19 mouse cellular contexts compared by ENCODE assay signal in genomic region chr7:63084351-63085003, GRCm38 (mm10).
DNase-seq lines count a peak whose midpoint lies in the region; ATAC-seq lines count a peak whose summit lies in the region.
"Had no signal": no experiment of that assay in that cellular context is flagged by ENCODE, and none has a peak within 500 bp of the region (broad histone marks: within the 10 kb centered on the region; RNA-seq: fewer than 3 reads in every experiment).

No protein-coding gene starts in this region.

- no peaks in the 10 kb centered on the region for H3K9me3 ChIP-seq in forebrain, embryonic 13.5 days (replicated peaks)
- no peaks in the 10 kb centered on the region for H3K9me3 ChIP-seq in forebrain, embryonic 10.5 days
- H3K9me3 ChIP-seq in midbrain, embryonic 14.5 days (ENCODE audit: control insufficient read depth, low read length), result no peaks in the 10 kb centered on the region
- no peaks in the 10 kb centered on the region for H3K9me3 ChIP-seq in midbrain, embryonic 13.5 days
- no peaks in the 10 kb centered on the region for H3K9me3 ChIP-seq in neural tube, embryonic 14.5 days (ENCODE audit: control insufficient read depth, low read length)
- H3K9me3 ChIP-seq: limb, embryonic 10.5 days; liver, embryonic 13.5 days had no signal

- H3K4me1 ChIP-seq in forebrain, embryonic 13.5 days, result no peaks in the 10 kb centered on the region
- H3K4me1 ChIP-seq in forebrain, embryonic 10.5 days, result peaks cover 8% of the 10 kb centered on the region
- H3K4me1 ChIP-seq in midbrain, embryonic 14.5 days (ENCODE audit: control insufficient read depth, insufficient read depth, low read length), result 0 out of 2 replicates have a peak, but pooled peaks cover 3% of the 10 kb centered on the region
- no peaks in the 10 kb centered on the region for H3K4me1 ChIP-seq in midbrain, embryonic 13.5 days (replicated peaks)
- no peaks in the 10 kb centered on the region for H3K4me1 ChIP-seq in neural tube, embryonic 14.5 days (ENCODE audit: control insufficient read depth, insufficient read depth, low read length)
- H3K4me1 ChIP-seq: limb, embryonic 10.5 days; liver, embryonic 13.5 days had no signal

- H3K27me3 ChIP-seq in forebrain, embryonic 13.5 days, result no peaks in the 10 kb centered on the region
- no peaks in the 10 kb centered on the region for H3K27me3 ChIP-seq in forebrain, embryonic 10.5 days (ENCODE audit: poor library complexity, severe bottlenecking)
- H3K27me3 ChIP-seq in midbrain, embryonic 14.5 days (ENCODE audit: control insufficient read depth, insufficient read depth, low read length), result no peaks in the 10 kb centered on the region
- no peaks in the 10 kb centered on the region for H3K27me3 ChIP-seq in midbrain, embryonic 13.5 days
- no peaks in the 10 kb centered on the region for H3K27me3 ChIP-seq in neural tube, embryonic 14.5 days (ENCODE audit: control insufficient read depth, insufficient read depth, low read length)
- H3K27me3 ChIP-seq: liver, embryonic 13.5 days had no signal

- H3K4me2 ChIP-seq in forebrain, embryonic 13.5 days, result no peak overlapping the region
- no peak overlapping the region for H3K4me2 ChIP-seq in midbrain, embryonic 14.5 days (ENCODE audit: low read length)
- no peak overlapping the region for H3K4me2 ChIP-seq in midbrain, embryonic 13.5 days (replicated peaks)
- H3K4me2 ChIP-seq in neural tube, embryonic 14.5 days (ENCODE audit: low read depth, low read length), result no peak overlapping the region
- H3K4me2 ChIP-seq: liver, embryonic 13.5 days had no signal

- peak; percentile 55; the same call in 1 of the 2 replicates for ATAC-seq in forebrain, embryonic 13.5 days
- peak; percentile 17; the same call in 1 of the 2 replicates for ATAC-seq in midbrain, embryonic 14.5 days (ENCODE audit: low FRiP score, low TSS enrichment)
- ATAC-seq in midbrain, embryonic 13.5 days, result no peak; the same call in 1 of the 2 replicates
- ATAC-seq in neural tube, embryonic 14.5 days (ENCODE audit: low read depth), result peak; percentile 56; the same call in 1 of the 2 replicates

- H3K36me3 ChIP-seq in forebrain, embryonic 13.5 days (ENCODE audit: poor library complexity, severe bottlenecking), result no peaks in the 10 kb centered on the region
- H3K36me3 ChIP-seq in forebrain, embryonic 10.5 days (replicated peaks), result no peaks in the 10 kb centered on the region
- no peaks in the 10 kb centered on the region for H3K36me3 ChIP-seq in midbrain, embryonic 14.5 days (ENCODE audit: control insufficient read depth, insufficient read depth, low read length)
- no peaks in the 10 kb centered on the region for H3K36me3 ChIP-seq in midbrain, embryonic 13.5 days
- no peaks in the 10 kb centered on the region for H3K36me3 ChIP-seq in neural tube, embryonic 14.5 days (ENCODE audit: control insufficient read depth, insufficient read depth, low read length)
- H3K36me3 ChIP-seq: limb, embryonic 10.5 days; liver, embryonic 13.5 days had no signal

- 0% methylated on average over 1 of the region's 1 CpGs for WGBS in forebrain, embryonic 13.5 days
- WGBS in forebrain, embryonic 10.5 days, result 0% methylated on average over 1 of the region's 1 CpGs
- WGBS in midbrain, embryonic 14.5 days, result 0% methylated on average over 1 of the region's 1 CpGs
- WGBS in midbrain, embryonic 13.5 days, result 0% methylated on average over 1 of the region's 1 CpGs
- 0% methylated on average over 1 of the region's 1 CpGs for WGBS in neural tube, embryonic 14.5 days

- no peak overlapping the region for H3K4me3 ChIP-seq in forebrain, embryonic 13.5 days
- H3K4me3 ChIP-seq in forebrain, embryonic 10.5 days, result no peak overlapping the region
- H3K4me3 ChIP-seq in midbrain, embryonic 14.5 days (replicated peaks; ENCODE audit: low read depth, low read length), result no peak overlapping the region
- H3K4me3 ChIP-seq in midbrain, embryonic 13.5 days (replicated peaks), result no peak overlapping the region
- no peak overlapping the region for H3K4me3 ChIP-seq in neural tube, embryonic 14.5 days (ENCODE audit: low read depth, low read length)
- H3K4me3 ChIP-seq: gastrocnemius, adult 2 months; heart, adult 2 months; limb, embryonic 10.5 days; liver, embryonic 13.5 days had no signal

- no peak overlapping the region for H3K27ac ChIP-seq in forebrain, embryonic 13.5 days
- H3K27ac ChIP-seq in forebrain, embryonic 10.5 days, result no peak overlapping the region
- H3K27ac ChIP-seq in midbrain, embryonic 14.5 days (replicated peaks; ENCODE audit: low read depth, low read length), result no peak overlapping the region
- no peak overlapping the region for H3K27ac ChIP-seq in midbrain, embryonic 13.5 days
- H3K27ac ChIP-seq in neural tube, embryonic 14.5 days (ENCODE audit: low read depth, low read length), result no peak overlapping the region
- H3K27ac ChIP-seq: gastrocnemius, adult 2 months; heart, adult 2 months; limb, embryonic 10.5 days; liver, embryonic 13.5 days had no signal

- DNase-seq in forebrain, embryonic 10.5 days (ENCODE audit: extremely low spot score, low spot score), result no peak
- peak; percentile 6 for DNase-seq in midbrain, embryonic 14.5 days
- peak; percentile 1 for DNase-seq in embryo, embryonic 11 days
- no peak for DNase-seq in cerebellum, adult 9-10 months
- no peak for DNase-seq in urinary bladder, adult 2 months (ENCODE audit: low spot score)
- DNase-seq: adrenal gland, postnatal 14 days; cerebellum, adult 8-10 months; gastrocnemius, adult 2 months; heart, adult 2 months; kidney, adult 8-10 months; layer of hippocampus, postnatal 36 days; liver, embryonic 13.5 days; lung, postnatal 4 days; right cerebral cortex, postnatal 4 days; thymus, adult 18-20 months had no signal

- no peak overlapping the region for H3K9ac ChIP-seq in forebrain, embryonic 13.5 days
- H3K9ac ChIP-seq in midbrain, embryonic 14.5 days (replicated peaks; ENCODE audit: low read length), result no peak overlapping the region
- no peak overlapping the region for H3K9ac ChIP-seq in midbrain, embryonic 13.5 days (replicated peaks)
- H3K9ac ChIP-seq in neural tube, embryonic 14.5 days (replicated peaks; ENCODE audit: low read depth, low read length), result no peak overlapping the region
- H3K9ac ChIP-seq: liver, embryonic 13.5 days had no signal

Comparison
In these comparisons a context has a peak if more than half of its experiments do, and no peak if none do; other contexts are left out.
1. DNase-seq: peak in midbrain, embryonic 14.5 days (single experiment) and embryo, embryonic 11 days (single experiment); none in forebrain, embryonic 10.5 days (single experiment), cerebellum, adult 9-10 months (single experiment) and urinary bladder, adult 2 months (single experiment).